Mouse (Mus musculus) urinary bladder, postnatal 36 days (tissue): Measurements from ENCODE around the gene Klk14.
"Not testable (repeated sequence)": the region's sequence is repeated elsewhere in the genome, so short reads cannot be mapped to it uniquely, and the experiment has no call there.

ENCODE experiments used
- DNase-seq, 2 experiments: peaks; one replicate each; pipeline ENCODE4 v3.0.0; 2022; ENCODE audit warnings: low spot score in 2 of 2, mixed read lengths in 1 of 2

Gene Klk14

GRCm38 (mm10) chr7:43690118-43690517, at the start of gene Klk14:
Gene Klk14, plus strand, starts transcription at chr7:43690418.
- DNase-seq: no peak

GRCm38 (mm10) chr7:43642587-43642986, 47.6 kb upstream of the Klk14 start:
- no peak for DNase-seq

- DNase-seq: no peak
Measured at GRCm38 (mm10) chr7:43643046-43643652, 47.1 kb upstream of the Klk14 start.

GRCm38 (mm10) chr7:43652683-43653082, 37.5 kb upstream of the Klk14 start:
- DNase-seq: no peak

- no peak for DNase-seq
Measured at GRCm38 (mm10) chr7:43654519-43654918, 35.7 kb upstream of the Klk14 start.

GRCm38 (mm10) chr7:43656232-43656631, 34.0 kb upstream of the Klk14 start:
- no peak for DNase-seq

GRCm38 (mm10) chr7:43660002-43660401, 30.2 kb upstream of the Klk14 start, which contains the start of gene Siglece:
Gene Siglece, minus strand, starts transcription at chr7:43660161.
- no peak for DNase-seq

- no peak for DNase-seq
Measured at GRCm38 (mm10) chr7:43662804-43663203, 27.4 kb upstream of the Klk14 start.

GRCm38 (mm10) chr7:43667221-43667620, 23.0 kb upstream of the Klk14 start:
- DNase-seq: not testable (repeated sequence)

- DNase-seq: no peak
Measured at GRCm38 (mm10) chr7:43668582-43668981, 21.6 kb upstream of the Klk14 start.

GRCm38 (mm10) chr7:43671064-43671808, 19.0 kb upstream of the Klk14 start:
- DNase-seq: no peak

GRCm38 (mm10) chr7:43671809-43672580, 18.2 kb upstream of the Klk14 start, which contains the start of gene Ctu1:
Gene Ctu1, plus strand, starts transcription at chr7:43672016.
- DNase-seq: peak; percentile 81 to 92

- peak; percentile 54 to 57 for DNase-seq
Measured at GRCm38 (mm10) chr7:43672581-43673260, 17.5 kb upstream of the Klk14 start.

- DNase-seq: no peak
Measured at GRCm38 (mm10) chr7:43675091-43675490, 15.1 kb upstream of the Klk14 start.

- DNase-seq: peak; percentile 29 to 34
Measured at GRCm38 (mm10) chr7:43678517-43678916, 11.7 kb upstream of the Klk14 start.

- DNase-seq: peak; percentile 30 to 38
Measured at GRCm38 (mm10) chr7:43680960-43681359, 9.3 kb upstream of the Klk14 start.

- DNase-seq: not testable (repeated sequence)
Measured at GRCm38 (mm10) chr7:43682511-43682910, 7.7 kb upstream of the Klk14 start.

- no peak for DNase-seq
Measured at GRCm38 (mm10) chr7:43685088-43685487, 5.1 kb upstream of the Klk14 start.

GRCm38 (mm10) chr7:43710031-43710430, 19.8 kb downstream of the Klk14 start:
- DNase-seq: no peak

- no peak for DNase-seq
Measured at GRCm38 (mm10) chr7:43712267-43712666, 22.0 kb downstream of the Klk14 start, which contains the start of gene Klk13. Gene Klk13, plus strand, starts transcription at chr7:43712567.

- no peak for DNase-seq
Measured at GRCm38 (mm10) chr7:43712917-43713316, 22.7 kb downstream of the Klk14 start.
